Mouse (Mus musculus) MEL-GATA-1-ER (cell line): ENCODE results near the gene Golm1.
A peak's percentile ranks its signal among the peaks of the same experiment; 100 is the strongest.
"Not testable (repeated sequence)": the region's sequence is repeated elsewhere in the genome, so short reads cannot be mapped to it uniquely, and the experiment has no call there.

Experiments used
- DNase-seq: peaks from one replicate; pipeline ENCODE4 v3.0.0-alpha.2; 2012; ENCODE audit warnings: low read depth; ENCODE audit errors: extremely low read depth

Golm1 gene

DNA sequence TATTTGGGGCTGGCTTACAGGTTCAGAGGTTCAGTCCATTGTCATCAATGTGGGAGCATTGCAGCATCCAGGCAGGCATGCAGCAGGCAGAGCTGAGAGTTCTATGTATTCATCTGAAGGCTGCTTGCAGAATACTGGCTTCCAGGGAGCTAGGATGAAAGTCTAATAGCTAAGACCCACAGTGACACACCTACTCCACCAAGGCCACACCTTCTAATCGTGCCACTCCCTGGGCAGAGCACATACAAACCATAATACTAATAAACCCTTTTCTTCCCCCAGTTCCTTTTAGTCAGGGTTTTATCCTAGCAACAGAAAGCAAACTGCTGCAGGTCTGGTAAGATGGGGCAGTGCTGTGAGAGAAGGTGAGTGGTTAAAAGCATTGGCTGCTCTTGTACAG, 83.0 kb downstream of the Golm1 start:
- no peak for DNase-seq

DNA sequence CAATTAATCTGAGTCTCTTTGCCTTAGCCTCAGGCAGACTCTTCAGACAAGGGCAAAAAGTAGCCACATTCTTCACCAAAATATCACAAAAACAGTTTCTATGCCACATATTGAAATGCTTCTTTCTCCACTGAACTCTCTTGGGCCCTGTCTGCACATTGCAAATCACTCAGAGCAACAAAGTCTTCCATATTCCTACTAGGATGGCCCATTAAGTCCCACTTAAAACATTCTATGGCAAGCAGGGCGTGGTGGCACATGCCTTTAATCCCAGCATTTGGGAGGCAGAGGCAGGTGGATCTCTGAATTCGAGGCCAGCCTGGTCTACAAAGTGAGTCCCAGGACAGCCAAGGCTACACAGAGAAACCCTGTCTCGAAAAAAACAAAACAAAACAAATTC, 83.6 kb downstream of the Golm1 start:
- not testable (repeated sequence) for DNase-seq

DNA sequence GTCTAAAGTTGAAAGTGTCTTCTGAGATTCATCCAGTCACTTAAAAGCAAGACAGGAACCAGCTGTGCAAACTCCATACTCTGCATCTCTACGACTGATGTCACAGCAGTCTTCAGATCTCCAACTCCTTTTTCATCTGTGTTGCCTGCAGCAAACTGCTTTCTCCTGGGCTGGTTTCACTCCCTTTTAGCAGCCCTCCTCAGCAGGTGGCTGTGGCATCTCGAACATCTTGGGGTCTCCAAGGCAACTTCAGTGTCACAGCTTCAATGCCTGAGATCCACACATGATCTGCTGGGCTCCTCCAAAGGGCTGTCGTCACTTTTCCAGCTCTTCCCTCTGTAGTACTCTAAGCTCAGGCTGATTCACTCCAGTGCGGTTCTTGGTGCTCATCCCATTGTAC, 84.9 kb downstream of the Golm1 start:
- no peak for DNase-seq

DNA sequence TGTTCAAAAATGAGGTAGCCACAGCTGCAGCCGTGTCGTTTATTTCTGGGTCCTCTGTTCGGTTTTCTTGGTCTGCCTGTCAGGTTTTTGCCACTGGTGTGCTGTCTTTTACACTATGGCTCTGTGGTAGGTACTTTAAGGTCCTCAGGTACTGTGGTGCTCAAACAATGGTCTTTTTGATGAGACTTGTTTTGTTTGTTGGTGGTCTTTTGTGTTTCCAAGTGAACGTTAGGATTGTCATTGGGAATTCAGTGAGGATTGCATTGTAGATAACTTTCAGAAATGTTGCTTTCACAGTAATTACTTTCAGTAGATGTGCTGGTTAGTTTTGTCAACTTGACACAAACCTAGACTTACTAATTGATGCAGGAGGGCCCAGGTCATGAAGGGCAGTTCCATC, 85.9 kb downstream of the Golm1 start:
- no peak for DNase-seq

DNA sequence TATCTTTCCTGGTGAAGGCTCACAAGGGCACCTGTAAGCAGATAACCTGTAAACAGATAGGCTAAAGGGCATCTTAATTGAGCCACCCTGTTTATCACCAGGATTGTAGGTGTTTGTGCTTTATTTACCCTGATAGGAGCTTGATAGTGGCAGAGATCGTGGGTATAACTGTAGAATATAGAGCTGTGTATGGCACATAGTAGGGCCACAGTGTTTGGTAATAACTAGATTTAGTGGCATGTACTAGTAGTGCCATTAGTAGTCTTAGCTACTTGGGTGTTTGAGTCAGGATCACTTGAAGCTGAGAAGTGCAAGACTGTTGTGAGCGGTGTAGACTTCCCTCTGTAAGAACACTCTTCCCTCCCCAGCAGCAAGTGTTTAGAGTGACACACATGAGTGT, 88.4 kb downstream of the Golm1 start:
- DNase-seq = no peak

DNA sequence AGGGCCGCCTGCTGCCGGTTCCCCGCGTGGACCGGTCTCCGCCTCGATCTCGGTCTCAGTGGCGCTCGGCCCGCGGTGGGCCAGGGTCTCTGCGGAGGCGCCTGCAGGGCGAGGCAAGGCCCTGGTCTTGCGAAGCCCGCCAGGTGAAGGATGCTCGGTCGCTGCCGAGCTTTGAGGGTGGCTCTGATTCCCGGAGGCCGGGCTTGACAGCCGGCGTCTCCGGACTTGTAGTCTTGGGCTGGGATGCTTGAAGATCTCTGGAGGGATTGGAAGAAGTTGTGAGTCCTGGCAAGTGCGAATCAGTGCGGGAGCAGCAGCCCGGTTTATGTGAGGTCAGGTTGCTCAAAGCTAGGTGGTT, 90.0 kb downstream of the Golm1 start:
- DNase-seq = no peak

DNA sequence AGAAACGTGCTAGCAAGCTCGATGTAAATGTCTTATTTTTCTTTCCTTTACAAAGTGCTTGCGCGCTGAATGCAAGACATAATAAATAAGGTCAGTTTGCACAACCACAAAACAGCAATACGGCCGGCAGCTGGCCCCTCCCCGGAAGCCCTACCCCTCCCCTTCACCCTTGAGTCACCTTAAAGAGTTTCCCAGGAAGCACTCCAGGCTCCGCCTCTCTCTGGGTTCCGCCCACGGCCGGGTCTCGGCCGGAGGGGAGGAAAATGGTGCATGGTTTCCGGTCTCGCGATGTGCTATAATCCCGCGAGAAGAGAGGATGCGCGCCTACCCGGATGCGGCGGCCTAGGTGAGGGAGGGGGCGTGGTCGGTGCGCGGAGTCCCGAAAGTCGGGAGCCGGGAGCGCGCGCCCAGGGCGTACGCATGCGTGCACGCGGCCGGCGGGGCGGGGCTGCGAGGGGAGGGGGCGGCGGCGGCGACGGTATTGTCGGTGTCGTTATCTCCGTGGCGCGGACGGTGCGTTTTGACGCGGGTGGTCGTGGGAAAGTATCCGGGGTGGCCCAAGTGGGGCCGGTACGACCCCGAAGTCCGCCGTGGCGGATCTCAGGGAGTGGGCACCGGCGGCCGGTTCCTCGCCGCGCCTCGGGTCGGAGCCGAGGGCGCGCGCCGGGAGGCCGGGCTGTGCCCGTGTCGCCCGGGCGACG, 90.5 kb downstream of the Golm1 start, which contains the start of the genes Agtpbp1 and Naa35:
Gene Agtpbp1 (minus strand): TSS at position 281 of the 701 bp plus-strand sequence.
Gene Naa35 (plus strand): TSS at position 313 of the 701 bp plus-strand sequence.
- DNase-seq = peak; percentile 98
